Mouse (Mus musculus): ENCODE data around the gene P2rx7.

- TF ChIP-seq CTCF (IDR thresholded peaks at IDR 0.05; ENCODE audit: borderline replicate concordance, extremely low read depth, insufficient read depth, insufficient read length) (no peak), POLR2A (IDR thresholded peaks at IDR 0.05; ENCODE audit: borderline replicate concordance, extremely low read depth, insufficient read depth, insufficient read length, poor library complexity, severe bottlenecking) (no peak)
Measured at GRCm38 (mm10) chr5:122698701-122699060, 55.0 kb downstream of the P2rx7 start.

Measured in brain, embryonic 14.5 days (tissue).